Mouse (Mus musculus) spleen, adult 2 months (tissue): ENCODE data around the gene Sema3g.

ENCODE experiments used
- CTCF ChIP-seq: fragments of 200-500 bp; IDR thresholded peaks from 2 replicates; pipeline ENCODE4 v1.5.1; 2011; ENCODE audit warnings: mild to moderate bottlenecking, inconsistent platforms; ENCODE audit not compliant: insufficient read depth, insufficient read length, insufficient replicate concordance; ENCODE audit errors: extremely low read depth
- POLR2A ChIP-seq: fragments of 200-500 bp; IDR thresholded peaks from 2 replicates; pipeline ENCODE4 v1.6.1; 2011; ENCODE audit warnings: low read depth, low read length, inconsistent platforms

- TF ChIP-seq CTCF, result no peak
- TF ChIP-seq POLR2A, result no peak
These were observed 45.8 kb upstream of the Sema3g start for GRCm38 (mm10) chr14:31171821-31172220.
